Mouse (Mus musculus) lung, adult 2 months (tissue): ENCODE data around the gene Sema4c. TPM values are rescaled to one million over a fixed set of nuclear protein-coding genes. Genes with fewer than 3 reads are reported as not detected.

Experiments used
- DNase-seq: peaks from one replicate; pipeline ENCODE4 v3.0.0; 2022
- H3K4me1 ChIP-seq: fragments of 200-500 bp; 2 replicates; pipeline ENCODE4 v1.6.1; 2011; ENCODE audit warnings: low read length; ENCODE audit not compliant: control insufficient read depth, insufficient read depth
- H3K4me3 ChIP-seq: fragments of 200-500 bp; replicated peaks from 2 replicates; pipeline ENCODE3; 2011; ENCODE audit warnings: low read depth, mild to moderate bottlenecking, control low read depth, low read length; ENCODE audit errors: extremely low read depth
- CTCF ChIP-seq: fragments of 200-500 bp; IDR thresholded peaks from 2 replicates; pipeline ENCODE4 v1.5.1; 2011; ENCODE audit warnings: mild to moderate bottlenecking, low read length, control low read depth; ENCODE audit not compliant: insufficient read depth
- POLR2A ChIP-seq: fragments of 200-500 bp; IDR thresholded peaks from 2 replicates; pipeline ENCODE4 v1.6.1; 2011; ENCODE audit warnings: low read depth, mild to moderate bottlenecking, control low read depth, low read length, borderline replicate concordance; ENCODE audit errors: extremely low read depth
- WGBS: fragments of 180-500 bp; shearing (Covaris S2); methylation state at CpG from one replicate; pipeline ENCODE4 v1.1.7; 2018; 5-methylcytosine and 5-hydroxymethylcytosine counted together
- polyA plus RNA-seq: library from polyadenylated mRNA; depleted of rRNA; stranded (reverse); fragments of >200 nt; gene quantifications from 2 replicates; pipeline ENCODE4 v1.2.3, GENCODE M21; 2012; rRNA removed

Sema4c gene
- polyA plus RNA-seq, 1 experiment, result 23.7 TPM

DNA sequence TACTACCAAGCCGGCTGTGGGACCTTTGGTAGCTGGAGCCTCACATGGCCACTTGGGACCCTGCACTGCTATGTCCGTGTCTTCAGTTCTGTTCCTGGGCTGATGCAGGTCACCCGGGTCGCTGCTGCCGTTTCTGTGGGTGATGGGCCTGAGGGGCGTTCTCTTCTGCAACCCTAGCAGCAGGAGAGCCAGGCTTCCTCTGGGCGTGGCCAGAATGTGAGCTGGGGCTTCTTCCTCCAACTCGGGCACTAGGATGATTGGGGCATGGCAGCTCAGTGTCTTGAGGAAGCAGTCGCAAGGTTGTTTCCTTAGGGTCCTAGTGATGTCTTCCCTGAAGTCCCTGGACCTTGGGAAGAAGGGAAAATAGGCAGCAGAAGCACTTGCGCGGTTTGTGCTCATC lies 38.5 kb downstream of the Sema4c start:
- Histone ChIP-seq H3K4me1 (peaks cover 2% of the 10 kb centered on the region), H3K4me3 (no peak overlapping the region)
- 71% methylated on average over 11 of the region's 11 CpGs for WGBS
- TF ChIP-seq CTCF (no peak), POLR2A (no peak)
- no peak for DNase-seq

GRCm38 (mm10) chr1:36518259-36518658 lies 39.9 kb downstream of the Sema4c start:
- 71% methylated on average over 3 of the region's 3 CpGs for WGBS
- DNase-seq, result no peak
- TF ChIP-seq CTCF (no peak), POLR2A (no peak)
- Histone ChIP-seq H3K4me3 (no peak overlapping the region), H3K4me1 (peaks cover 2% of the 10 kb centered on the region)

DNA sequence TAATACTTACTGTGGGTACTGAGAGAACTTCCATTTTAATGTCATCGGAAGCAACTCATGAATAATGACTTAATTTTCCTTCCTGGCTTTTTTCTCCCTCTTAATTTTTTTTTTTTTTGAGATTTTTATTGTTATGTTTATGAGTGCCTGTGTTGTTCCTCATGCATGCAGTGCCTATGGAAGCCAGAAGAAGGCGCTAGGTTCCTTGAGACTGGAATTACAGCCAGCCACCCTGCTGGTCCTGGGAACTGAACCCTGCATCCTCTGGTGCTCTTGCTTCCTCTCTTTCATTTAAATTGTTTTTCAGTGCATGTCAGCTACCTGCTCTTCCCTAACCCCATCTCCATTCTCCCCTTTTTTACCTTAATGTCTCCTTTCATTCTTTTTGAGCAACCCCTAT lies 44.4 kb downstream of the Sema4c start:
- Histone ChIP-seq H3K4me1 (peaks cover 2% of the 10 kb centered on the region), H3K4me3 (no peak overlapping the region)
- no peak for DNase-seq
- 55% methylated on average over 2 of the region's 2 CpGs for WGBS
- no peak for TF ChIP-seq POLR2A
- peak; percentile 53 for TF ChIP-seq CTCF

DNA sequence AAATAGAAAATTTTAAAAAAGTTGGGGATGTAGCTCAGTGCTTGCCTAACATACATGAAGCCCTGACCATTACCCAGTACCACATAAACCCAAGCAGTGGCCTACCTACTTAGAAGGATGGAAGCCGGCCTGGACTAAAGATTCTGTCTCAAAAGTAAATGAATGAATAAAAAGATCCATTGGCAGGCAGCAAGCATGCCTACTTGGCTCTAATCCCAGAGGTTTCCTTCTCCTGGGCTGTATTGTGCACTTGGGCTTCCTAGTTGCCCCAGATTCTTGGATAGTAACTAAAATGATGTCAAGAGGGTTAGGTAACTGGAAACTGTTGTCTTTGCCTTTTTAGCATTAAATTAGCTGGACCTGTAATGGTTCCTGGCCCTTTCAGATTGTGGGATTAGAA lies 44.8 kb downstream of the Sema4c start:
- WGBS, result 9% methylated on average over 1 of the region's 1 CpGs
- Histone ChIP-seq H3K4me3 (no peak overlapping the region), H3K4me1 (peaks cover 2% of the 10 kb centered on the region)
- no peak for DNase-seq
- TF ChIP-seq POLR2A (no peak), CTCF (no peak)

GRCm38 (mm10) chr1:36512966-36513280 lies 45.2 kb downstream of the Sema4c start:
- peak overlapping the region; percentile 87 for H3K4me3 ChIP-seq
- no peak for TF ChIP-seq CTCF
- TF ChIP-seq POLR2A, result no peak
- DNase-seq, result no peak

GRCm38 (mm10) chr1:36512089-36512965 lies 45.8 kb downstream of the Sema4c start:
- no peak for TF ChIP-seq POLR2A
- no peak for TF ChIP-seq CTCF
- 9% methylated on average over 124 of the region's 126 CpGs for WGBS
- Histone ChIP-seq H3K4me1 (peaks cover 2% of the 10 kb centered on the region), H3K4me3 (peak overlapping the region; percentile 87)
- DNase-seq, result peak; percentile 43

More at GRCm38 (mm10) chr1:36512966-36513280, 45.2 kb downstream of the Sema4c start:
- 3% methylated on average over 16 of the region's 16 CpGs for WGBS
- H3K4me1 ChIP-seq, result peaks cover 2% of the 10 kb centered on the region

- DNase-seq, result peak; percentile 100
- TF ChIP-seq POLR2A (peak; percentile 89), CTCF (peak; percentile 63)
- peaks cover 2% of the 10 kb centered on the region for H3K4me1 ChIP-seq
- peak within 1 kb of the TSS; percentile 87 for H3K4me3 ChIP-seq
- 2% methylated on average over 51 of the region's 51 CpGs for WGBS
Measured at GRCm38 (mm10) chr1:36511289-36512021, 46.7 kb downstream of the Sema4c start, which contains the start of gene Cnnm3. Cnnm3 (plus strand) TSS chr1:36511867.

DNA sequence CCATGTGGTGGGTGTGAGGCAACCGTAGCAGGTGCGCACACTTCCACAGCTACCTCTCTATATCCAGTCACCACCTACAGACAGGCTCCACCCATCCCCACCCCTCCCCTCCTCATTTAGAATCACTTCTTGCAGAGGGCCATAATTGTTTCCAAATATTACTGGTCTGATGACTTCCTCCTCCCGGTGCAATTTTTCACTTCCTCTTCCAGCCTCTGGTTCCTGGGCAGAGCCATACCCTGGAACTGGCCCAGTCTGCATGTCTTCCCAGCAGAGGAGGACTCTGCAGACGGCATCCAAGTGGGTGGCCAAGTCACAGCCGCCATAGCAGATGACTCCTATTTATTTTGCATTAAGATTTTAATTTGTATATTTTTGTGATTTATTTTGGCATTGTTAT lies 49.9 kb downstream of the Sema4c start:
- no peak for TF ChIP-seq CTCF
- no peak for TF ChIP-seq POLR2A
- H3K4me3 ChIP-seq, result no peak overlapping the region
- no peaks in the 10 kb centered on the region for H3K4me1 ChIP-seq
- 48% methylated on average over 5 of the region's 5 CpGs for WGBS
- no peak for DNase-seq

GRCm38 (mm10) chr1:36501261-36501660 lies 56.9 kb downstream of the Sema4c start:
- peak; percentile 82 for DNase-seq
- TF ChIP-seq CTCF (peak; percentile 97), POLR2A (no peak)
- Histone ChIP-seq H3K4me3 (no peak overlapping the region), H3K4me1 (no peaks in the 10 kb centered on the region)
- 6% methylated on average over 3 of the region's 3 CpGs for WGBS

Other genes with a start within 250 kb of the Sema4c start
- 38.3 and 45.3 TPM in 2 replicates for gene Kansl3, start 189.2 kb downstream of the Sema4c start, polyA plus RNA-seq
- 0.05 and 0.07 TPM in 2 replicates for gene Fer1l5, start 186.1 kb downstream of the Sema4c start, polyA plus RNA-seq
- 9.7 and 15.9 TPM in 2 replicates for gene Lman2l, start 113.1 kb downstream of the Sema4c start, polyA plus RNA-seq
- 5.6 and 5.9 TPM in 2 replicates for gene Cnnm4, start 86.7 kb downstream of the Sema4c start, polyA plus RNA-seq
- gene Cnnm3, start 46.5 kb downstream of the Sema4c start, polyA plus RNA-seq, result 36.6 and 37.0 TPM in 2 replicates
- gene Ankrd23, start 21.5 kb downstream of the Sema4c start, polyA plus RNA-seq, result 13.7 and 36.2 TPM in 2 replicates
- not detected in 2 replicates for gene Gm42417, start 18.9 kb downstream of the Sema4c start, polyA plus RNA-seq
- 22.1 and 22.8 TPM in 2 replicates for gene Ankrd39, start 10.9 kb downstream of the Sema4c start, polyA plus RNA-seq
- gene Fam178b, start 124.8 kb upstream of the Sema4c start, polyA plus RNA-seq, result 11.2 and 13.9 TPM in 2 replicates
- gene Cox5b, start 133.1 kb upstream of the Sema4c start, polyA plus RNA-seq, result 249 and 279 TPM in 2 replicates
- not detected in 2 replicates for gene 4933424G06Rik, start 151.8 kb upstream of the Sema4c start, polyA plus RNA-seq
- gene Actr1b, start 156.1 kb upstream of the Sema4c start, polyA plus RNA-seq, result 107 and 111 TPM in 2 replicates
- gene Zap70, start 203.4 kb upstream of the Sema4c start, polyA plus RNA-seq, result 10.9 and 12.9 TPM in 2 replicates